Mouse (Mus musculus): Measurements from ENCODE around the gene Ank3. TPM values are rescaled to one million over a fixed set of nuclear protein-coding genes. Genes with fewer than 3 reads are reported as not detected.

Ank3 gene
- polyA plus RNA-seq, 1 experiment, result not detected

- no peak for TF ChIP-seq GATA1 (IDR thresholded peaks at IDR 0.05; ENCODE audit: low read length)
Measured at GRCm38 (mm10) chr10:69536372-69537075, 138.0 kb downstream of the Ank3 start.

GRCm38 (mm10) chr10:69538236-69538635 is 139.7 kb downstream of the Ank3 start:
- no peak for TF ChIP-seq GATA1 (IDR thresholded peaks at IDR 0.05; ENCODE audit: low read length)

DNA sequence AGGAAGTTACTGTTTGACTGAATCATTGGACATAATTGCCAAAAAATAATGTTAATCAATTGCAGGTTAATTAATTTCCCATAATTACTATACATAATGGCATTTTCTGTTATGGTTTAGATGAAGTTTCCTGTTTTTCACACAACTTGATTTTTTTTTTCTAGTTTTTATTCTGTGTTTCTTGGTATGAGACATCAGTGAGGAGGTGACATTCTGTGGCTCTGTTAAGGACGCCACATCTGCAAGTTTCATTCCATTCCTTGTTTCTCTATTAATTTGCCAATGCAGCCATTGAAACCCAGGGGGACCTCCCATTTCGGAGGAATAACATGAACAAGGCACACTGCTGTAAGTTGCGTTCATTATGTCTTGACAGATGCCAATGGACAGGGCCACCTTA is 143.9 kb downstream of the Ank3 start:
- no peak for TF ChIP-seq GATA1 (IDR thresholded peaks at IDR 0.05; ENCODE audit: low read length)

DNA sequence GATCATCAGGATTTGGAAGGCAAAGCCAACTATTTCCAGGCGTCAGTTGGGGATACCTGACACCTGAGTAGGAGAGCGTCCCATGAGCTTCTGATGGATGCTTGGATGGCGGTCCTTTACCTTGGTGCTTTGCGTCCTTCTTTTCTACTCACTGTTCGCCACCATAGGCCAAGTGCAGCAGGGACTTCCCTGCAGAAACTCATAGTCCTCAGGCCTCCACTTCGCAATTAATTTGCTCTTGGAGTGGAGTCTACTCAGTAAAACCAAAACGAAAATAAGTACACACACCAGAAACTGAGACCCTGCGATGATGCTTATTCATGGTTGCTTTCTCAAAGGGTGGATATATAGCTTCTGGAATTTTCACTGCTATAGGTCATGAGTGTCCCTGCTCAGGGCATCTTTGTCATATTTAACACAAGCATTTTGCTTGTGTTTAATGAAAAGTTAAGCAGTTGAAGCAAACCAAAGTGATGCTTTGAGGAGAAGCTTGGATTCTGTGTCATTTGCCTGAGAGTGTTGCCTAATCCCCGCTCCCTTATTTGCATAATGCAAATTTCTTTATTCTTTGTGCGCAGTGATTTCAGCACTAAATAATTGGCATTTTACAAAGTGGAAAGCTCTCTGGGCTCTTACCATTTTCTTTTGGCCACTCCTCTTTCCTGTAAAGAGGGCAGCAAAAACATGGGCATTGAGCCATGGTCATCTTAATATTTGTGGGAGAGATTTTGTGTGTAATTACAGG is 145.5 kb downstream of the Ank3 start:
- no peak for TF ChIP-seq GATA1 (IDR thresholded peaks at IDR 0.05; ENCODE audit: low read length)

DNA sequence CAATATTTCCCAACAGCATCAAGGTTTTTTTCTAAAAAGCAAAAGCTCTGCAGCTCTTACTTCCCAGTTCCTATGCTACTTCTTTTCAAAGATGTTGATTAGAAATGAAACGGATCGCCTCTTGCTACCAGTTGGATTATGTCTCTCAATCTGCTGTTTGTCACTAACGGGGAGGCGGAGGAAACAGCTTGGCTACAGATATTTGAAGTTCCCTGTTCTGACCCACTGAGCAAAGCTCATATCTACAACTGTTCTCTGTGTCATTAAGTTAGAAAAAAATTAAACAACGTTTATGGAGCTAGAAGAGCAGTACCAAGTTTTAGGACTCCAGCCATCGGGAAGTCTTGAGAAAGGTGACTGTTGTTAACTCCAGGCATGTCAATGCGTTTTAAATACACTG is 146.1 kb downstream of the Ank3 start:
- TF ChIP-seq GATA1 (IDR thresholded peaks at IDR 0.05; ENCODE audit: low read length), result no peak

- TF ChIP-seq GATA1 (IDR thresholded peaks at IDR 0.05; ENCODE audit: low read length), result no peak
Measured at GRCm38 (mm10) chr10:69545936-69546335, 147.4 kb downstream of the Ank3 start.

DNA sequence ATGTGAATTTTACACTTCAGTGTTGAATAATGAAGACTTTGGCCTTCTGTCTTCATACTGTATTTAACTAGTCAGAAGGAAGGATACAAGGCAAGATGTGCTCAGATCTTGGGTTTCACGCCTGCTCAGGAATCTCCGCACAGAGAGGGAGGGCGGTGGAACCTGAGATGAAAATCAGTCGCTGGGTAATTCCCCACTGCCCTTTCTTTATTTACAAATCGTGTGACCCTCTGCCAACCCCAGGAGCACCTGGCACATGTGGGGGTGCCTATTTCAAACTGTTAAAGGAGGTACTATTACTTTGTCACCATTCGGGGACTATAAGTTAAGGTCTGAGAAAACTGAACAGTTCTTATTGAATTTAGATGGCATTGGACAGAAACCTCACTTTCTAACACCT is 148.1 kb downstream of the Ank3 start:
- TF ChIP-seq GATA1 (IDR thresholded peaks at IDR 0.05; ENCODE audit: low read length), result no peak

GRCm38 (mm10) chr10:69548771-69549170 is 150.2 kb downstream of the Ank3 start:
- TF ChIP-seq GATA1 (IDR thresholded peaks at IDR 0.05; ENCODE audit: low read length), result no peak

GRCm38 (mm10) chr10:69549221-69549620 is 150.6 kb downstream of the Ank3 start:
- no peak for TF ChIP-seq GATA1 (IDR thresholded peaks at IDR 0.05; ENCODE audit: low read length)

- no peak for TF ChIP-seq GATA1 (IDR thresholded peaks at IDR 0.05; ENCODE audit: low read length)
Measured at GRCm38 (mm10) chr10:69550824-69551223, 152.3 kb downstream of the Ank3 start.

GRCm38 (mm10) chr10:69553091-69553490 is 154.5 kb downstream of the Ank3 start:
- no peak for TF ChIP-seq GATA1 (IDR thresholded peaks at IDR 0.05; ENCODE audit: low read length)

GRCm38 (mm10) chr10:69555592-69555991 is 157.0 kb downstream of the Ank3 start:
- TF ChIP-seq GATA1 (IDR thresholded peaks at IDR 0.05; ENCODE audit: low read length), result no peak

- no peak for TF ChIP-seq GATA1 (IDR thresholded peaks at IDR 0.05; ENCODE audit: low read length)
Measured at GRCm38 (mm10) chr10:69556278-69556677, 157.7 kb downstream of the Ank3 start.

- TF ChIP-seq GATA1 (IDR thresholded peaks at IDR 0.05; ENCODE audit: low read length), result no peak
Measured at GRCm38 (mm10) chr10:69560237-69560636, 161.7 kb downstream of the Ank3 start.

DNA sequence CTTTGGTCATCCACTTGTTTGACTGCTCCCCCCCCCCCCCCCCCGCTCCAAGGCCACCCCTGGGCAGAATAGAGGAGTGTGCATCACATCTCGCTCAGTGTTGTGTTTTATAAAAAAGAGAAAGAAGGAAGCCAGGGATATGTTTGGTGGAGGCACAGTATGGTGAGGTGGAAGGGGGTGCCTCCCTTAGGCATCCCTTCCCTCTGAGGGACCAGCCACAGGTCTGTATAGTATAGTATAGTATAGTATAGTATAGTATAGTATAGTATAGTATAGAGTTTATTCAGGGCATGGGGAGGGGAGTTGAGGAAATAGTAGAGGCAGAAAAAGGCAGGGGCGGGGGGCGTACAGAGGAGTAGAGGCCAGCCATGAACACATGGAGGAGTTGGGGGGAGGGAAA is 164.4 kb downstream of the Ank3 start:
- no peak for TF ChIP-seq GATA1 (IDR thresholded peaks at IDR 0.05; ENCODE audit: low read length)

- no peak for TF ChIP-seq GATA1 (IDR thresholded peaks at IDR 0.05; ENCODE audit: low read length)
Measured at GRCm38 (mm10) chr10:69565052-69565451, 166.5 kb downstream of the Ank3 start.

- no peak for TF ChIP-seq GATA1 (IDR thresholded peaks at IDR 0.05; ENCODE audit: low read length)
Measured at GRCm38 (mm10) chr10:69568976-69569375, 170.4 kb downstream of the Ank3 start.

All from G1E-ER4 (cell line).